Mouse (Mus musculus) heart, embryonic 13.5 days (tissue): ENCODE measurements around the gene Zcchc7. TPM values are rescaled to one million over a fixed set of nuclear protein-coding genes. Genes with fewer than 3 reads are reported as not detected.
"Not testable (repeated sequence)": the region's sequence is repeated elsewhere in the genome, so short reads cannot be mapped to it uniquely, and the experiment has no call there.

ENCODE experiments used
- ATAC-seq: fragments of 200-750 bp; cut with Nextera tagmentation; 2 replicates; pipeline ENCODE4 v1.8.0; 2017; ENCODE audit warnings: moderate TSS enrichment; ENCODE audit not compliant: insufficient number of reproducible peaks, low FRiP score, low TSS enrichment; ENCODE audit errors: extremely low read depth
- H3K27ac ChIP-seq: fragments of 300-500 bp; sonication (generic); replicated peaks from 2 replicates; pipeline ENCODE4 v1.5.1; 2015; ENCODE audit warnings: moderate library complexity, mild to moderate bottlenecking, inconsistent platforms
- H3K27me3 ChIP-seq: fragments of 300-500 bp; sonication (generic); replicated peaks from 2 replicates; pipeline ENCODE4 v1.6.1; 2015; ENCODE audit warnings: mild to moderate bottlenecking, inconsistent platforms
- H3K36me3 ChIP-seq: fragments of 300-500 bp; sonication (generic); 2 replicates; pipeline ENCODE4 v1.6.1; 2015; ENCODE audit warnings: mild to moderate bottlenecking, inconsistent platforms
- H3K4me1 ChIP-seq: fragments of 300-500 bp; sonication (generic); 2 replicates; pipeline ENCODE4 v1.6.1; 2015; ENCODE audit warnings: inconsistent platforms
- H3K4me2 ChIP-seq: fragments of 300-500 bp; sonication (generic); 2 replicates; pipeline ENCODE4 v1.6.1; 2015; ENCODE audit warnings: inconsistent platforms, mild to moderate bottlenecking, moderate library complexity
- H3K4me3 ChIP-seq: fragments of 300-500 bp; sonication (generic); 2 replicates; pipeline ENCODE4 v1.5.1; 2015; ENCODE audit warnings: moderate library complexity, mild to moderate bottlenecking, inconsistent platforms
- H3K9ac ChIP-seq: fragments of 300-500 bp; sonication (generic); 2 replicates; pipeline ENCODE4 v1.6.1; 2015; ENCODE audit warnings: inconsistent platforms, mild to moderate bottlenecking, moderate library complexity
- H3K9me3 ChIP-seq: fragments of 300-500 bp; sonication (generic); 2 replicates; pipeline ENCODE4 v1.6.1; 2016; ENCODE audit warnings: inconsistent platforms
- WGBS: fragments of 180-500 bp; shearing (Covaris S2); methylation state at CpG from one replicate; pipeline ENCODE4 v1.1.7; 2015; ENCODE audit warnings: mixed read lengths; 5-methylcytosine and 5-hydroxymethylcytosine counted together
- polyA plus RNA-seq: library from polyadenylated mRNA; unstranded; fragments of >200 nt; fragmentation: Nextera tagmentation; extraction: Ambion mirVana; gene quantifications from 2 replicates; pipeline ENCODE4 v1.2.1, GENCODE M21; 2015

Zcchc7 gene
- polyA plus RNA-seq, 1 experiment from 2014 or later: 15.5 TPM

DNA sequence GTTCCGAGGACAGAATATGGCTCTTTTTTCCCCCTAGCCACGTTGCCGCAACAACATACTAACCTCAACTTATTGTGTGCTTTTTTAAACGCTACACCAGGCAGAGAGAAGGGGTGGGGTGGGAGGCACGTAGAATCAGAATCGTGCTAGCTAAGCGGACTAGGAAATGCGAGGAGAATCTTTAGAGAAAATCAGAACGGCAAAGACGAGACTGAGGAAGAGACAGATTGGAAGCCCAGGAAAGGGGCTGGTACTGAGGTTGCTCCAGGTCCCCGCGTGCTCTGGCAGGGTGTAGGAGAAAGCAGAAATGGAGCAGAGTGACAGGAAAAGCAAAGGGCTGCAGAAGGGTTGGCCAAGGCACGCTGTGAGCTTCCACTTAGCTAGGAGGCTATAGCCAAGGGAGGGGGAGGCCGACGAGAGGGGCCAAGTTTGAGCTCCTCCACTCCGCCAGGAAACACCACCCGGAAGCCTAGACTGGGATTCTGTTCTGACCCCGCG is 42.1 kb upstream of the Zcchc7 start:
- Histone ChIP-seq H3K27ac (no peak overlapping the region), H3K4me1 (peaks cover 28% of the 10 kb centered on the region), H3K9me3 (no peaks in the 10 kb centered on the region), H3K27me3 (peaks cover 96% of the 10 kb centered on the region), H3K4me2 (peak overlapping the region; percentile 48), H3K4me3 (peak overlapping the region; percentile 32; the same call in 1 of the 2 replicates), H3K9ac (no peak overlapping the region), H3K36me3 (no peaks in the 10 kb centered on the region)
- ATAC-seq: no peak
- WGBS: 2% methylated on average over 19 of the region's 19 CpGs

DNA sequence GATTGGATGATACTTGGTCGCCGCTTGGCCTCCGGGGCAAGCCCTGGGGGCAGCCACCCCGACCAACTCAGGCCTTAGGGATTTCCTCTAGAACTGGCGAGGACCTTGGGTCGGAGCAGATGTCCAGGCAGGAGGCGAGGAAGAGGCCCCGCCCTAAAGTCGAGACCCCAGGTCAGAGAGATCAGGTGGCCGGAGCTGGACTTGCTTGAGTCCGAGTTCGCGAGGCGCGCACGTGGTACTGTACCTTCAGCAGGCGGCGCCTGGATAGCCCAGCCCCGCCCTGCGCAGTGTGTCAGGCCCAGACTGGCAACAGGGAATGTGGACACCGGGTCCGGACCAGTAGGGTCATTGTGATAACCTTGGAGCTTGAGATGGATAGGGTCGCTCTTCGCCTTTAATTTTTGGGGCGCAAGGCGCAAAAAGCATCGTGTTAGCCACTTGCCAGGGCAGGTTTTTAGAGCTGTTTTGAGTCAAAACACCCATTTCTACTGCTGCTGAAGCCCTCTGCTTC is 41.5 kb upstream of the Zcchc7 start:
- WGBS: under 1% methylated on average over 27 of the region's 27 CpGs
- Histone ChIP-seq H3K27ac (no peak overlapping the region), H3K4me1 (peaks cover 28% of the 10 kb centered on the region), H3K27me3 (peaks cover 95% of the 10 kb centered on the region), H3K4me2 (no peak overlapping the region), H3K36me3 (no peaks in the 10 kb centered on the region), H3K9me3 (no peaks in the 10 kb centered on the region), H3K4me3 (no peak overlapping the region), H3K9ac (no peak overlapping the region)
- ATAC-seq: no peak

DNA sequence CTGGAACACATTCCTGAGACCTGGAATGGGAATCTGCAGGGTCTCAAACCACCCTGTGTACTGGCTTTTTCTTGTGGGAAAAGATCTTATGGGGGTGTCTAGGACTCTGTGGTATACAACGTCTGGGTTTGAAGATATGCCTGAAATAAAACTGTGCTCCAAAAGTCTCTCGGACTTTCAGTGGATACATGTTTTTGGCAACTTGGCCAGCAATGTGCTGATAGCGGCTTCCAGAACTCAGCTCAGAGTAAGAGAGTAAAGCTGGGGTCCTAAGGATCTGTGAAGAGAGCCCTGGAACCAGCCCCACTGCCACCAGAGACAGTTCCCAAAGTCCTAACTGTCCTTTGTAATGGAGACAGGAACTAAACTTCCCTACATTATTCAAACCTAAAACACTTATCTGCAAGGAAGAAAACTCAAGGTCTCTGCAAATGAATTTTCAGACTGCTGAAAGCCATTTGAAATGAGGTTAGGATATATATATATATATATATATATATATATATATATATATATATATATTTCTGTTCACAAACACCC is 40.0 kb upstream of the Zcchc7 start:
- Histone ChIP-seq H3K27me3 (peaks cover 94% of the 10 kb centered on the region), H3K36me3 (no peaks in the 10 kb centered on the region), H3K9me3 (no peaks in the 10 kb centered on the region), H3K4me2 (no peak overlapping the region), H3K4me3 (no peak overlapping the region), H3K27ac (no peak overlapping the region), H3K9ac (no peak overlapping the region), H3K4me1 (peaks cover 27% of the 10 kb centered on the region)
- 6% methylated on average over 3 of the region's 3 CpGs for WGBS
- ATAC-seq: no peak

DNA sequence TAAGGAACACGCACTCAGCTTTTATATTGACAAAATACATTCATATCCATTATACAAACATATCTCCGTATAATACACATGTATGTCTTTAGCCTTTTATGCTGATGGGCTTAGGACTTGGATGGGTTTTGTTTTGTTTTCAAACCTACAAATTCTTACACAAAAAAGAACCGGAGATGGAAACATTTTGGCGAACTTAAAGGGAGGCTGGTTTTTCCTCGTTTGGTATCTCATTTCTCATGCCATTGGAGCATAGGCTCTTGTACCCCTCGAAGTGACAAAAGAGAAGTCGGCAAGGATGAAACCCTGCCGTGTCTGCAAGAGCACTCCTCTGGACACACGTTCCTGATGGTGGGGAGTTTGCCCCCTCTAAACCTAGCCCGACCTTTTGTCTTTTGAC is 39.3 kb upstream of the Zcchc7 start:
- Histone ChIP-seq H3K4me3 (no peak overlapping the region), H3K4me1 (peaks cover 24% of the 10 kb centered on the region), H3K9me3 (no peaks in the 10 kb centered on the region), H3K27ac (no peak overlapping the region), H3K4me2 (no peak overlapping the region), H3K27me3 (peaks cover 89% of the 10 kb centered on the region), H3K9ac (no peak overlapping the region), H3K36me3 (no peaks in the 10 kb centered on the region)
- ATAC-seq: no peak
- WGBS: 5% methylated on average over 10 of the region's 10 CpGs

DNA sequence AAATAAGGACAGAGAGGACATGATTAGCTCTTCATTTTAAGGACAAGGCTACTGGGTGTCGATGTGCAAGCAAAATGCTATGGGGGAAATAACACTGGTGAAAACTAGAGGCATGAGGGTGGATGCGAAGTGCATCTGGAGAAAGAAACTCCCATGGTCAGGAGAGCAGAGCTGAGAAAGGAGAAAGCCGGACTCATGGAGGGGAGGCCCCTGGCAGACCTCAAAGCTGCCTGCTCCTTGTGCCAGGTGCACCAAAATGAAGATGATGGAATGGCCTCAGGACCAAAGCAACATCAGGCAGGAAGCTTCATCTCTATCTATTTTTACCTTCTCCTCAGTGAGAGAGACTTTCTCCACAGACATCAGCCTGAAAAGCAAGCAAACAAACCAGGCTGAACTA is 38.0 kb upstream of the Zcchc7 start:
- H3K27ac ChIP-seq: no peak overlapping the region
- WGBS: 73% methylated on average over 3 of the region's 3 CpGs
- H3K4me1 ChIP-seq: peaks cover 16% of the 10 kb centered on the region
- no peaks in the 10 kb centered on the region for H3K9me3 ChIP-seq
- H3K4me2 ChIP-seq: no peak overlapping the region
- H3K27me3 ChIP-seq: peaks cover 82% of the 10 kb centered on the region
- no peaks in the 10 kb centered on the region for H3K36me3 ChIP-seq
- H3K9ac ChIP-seq: no peak overlapping the region
- H3K4me3 ChIP-seq: no peak overlapping the region
- no peak for ATAC-seq

DNA sequence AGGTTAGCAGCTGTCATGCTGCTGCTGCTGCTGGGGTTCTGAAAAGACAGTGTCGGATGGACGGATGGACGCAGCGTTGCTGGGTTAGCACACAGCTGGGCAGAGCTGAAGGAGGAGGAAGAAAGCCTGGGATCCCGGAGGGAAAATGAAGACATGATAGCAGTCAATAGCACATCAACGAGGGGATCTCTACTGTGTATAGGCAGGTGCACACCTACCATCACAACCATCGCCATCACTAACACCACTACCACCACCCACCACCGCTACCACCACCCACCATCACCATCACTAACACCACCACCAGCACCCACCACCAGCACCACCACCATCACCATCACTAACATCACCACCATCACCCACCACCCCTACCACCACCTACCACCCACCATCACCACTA is 35.6 kb upstream of the Zcchc7 start:
- no peaks in the 10 kb centered on the region for H3K9me3 ChIP-seq
- no peak overlapping the region for H3K9ac ChIP-seq
- no peaks in the 10 kb centered on the region for H3K36me3 ChIP-seq
- 77% methylated on average over 8 of the region's 8 CpGs for WGBS
- peaks cover 76% of the 10 kb centered on the region for H3K27me3 ChIP-seq
- no peak overlapping the region for H3K4me2 ChIP-seq
- ATAC-seq: no peak
- H3K4me3 ChIP-seq: no peak overlapping the region
- no peaks in the 10 kb centered on the region for H3K4me1 ChIP-seq
- H3K27ac ChIP-seq: no peak overlapping the region

DNA sequence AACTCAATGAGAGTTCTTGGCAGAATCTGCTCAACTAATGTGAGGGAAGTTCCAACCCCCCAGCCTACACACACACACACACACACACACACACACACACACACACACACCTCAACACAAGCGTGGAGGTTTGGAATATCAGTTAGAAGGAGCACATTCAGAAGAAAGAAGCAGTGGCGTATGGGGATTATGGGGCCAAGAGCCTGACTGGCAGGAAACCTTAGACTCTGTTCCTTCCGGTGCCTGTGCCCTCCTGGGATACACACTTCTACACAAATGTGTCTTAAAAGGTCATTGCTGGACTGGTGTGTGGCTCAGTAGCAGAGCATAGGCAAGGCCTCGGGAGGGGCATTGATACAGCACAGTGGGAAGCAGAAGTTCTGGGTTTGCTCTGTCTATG is 34.4 kb upstream of the Zcchc7 start:
- ATAC-seq: no peak
- no peak overlapping the region for H3K9ac ChIP-seq
- H3K4me1 ChIP-seq: no peaks in the 10 kb centered on the region
- no peak overlapping the region for H3K4me3 ChIP-seq
- no peak overlapping the region for H3K4me2 ChIP-seq
- peaks cover 70% of the 10 kb centered on the region for H3K27me3 ChIP-seq
- no peaks in the 10 kb centered on the region for H3K9me3 ChIP-seq
- 73% methylated on average over 4 of the region's 4 CpGs for WGBS
- no peaks in the 10 kb centered on the region for H3K36me3 ChIP-seq
- H3K27ac ChIP-seq: no peak overlapping the region

DNA sequence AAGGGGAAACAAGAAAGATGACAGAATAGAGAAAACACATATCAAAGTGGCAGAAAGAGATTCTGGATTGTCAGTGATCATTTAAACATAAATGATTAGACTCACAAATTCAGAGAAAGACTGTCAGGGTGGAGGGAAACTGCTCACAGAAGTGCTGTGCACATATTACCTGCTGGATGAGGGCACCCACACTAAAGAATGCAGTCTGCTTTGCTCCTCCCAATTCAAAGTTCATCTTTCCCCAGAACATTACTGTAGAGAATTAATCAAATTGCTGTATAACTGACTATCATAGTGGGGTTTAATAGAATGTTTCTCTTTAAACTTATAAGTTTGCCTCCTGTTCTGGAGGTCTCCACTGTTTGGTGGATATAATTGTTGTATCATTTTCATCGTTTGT is 15.2 kb upstream of the Zcchc7 start:
- Histone ChIP-seq H3K9me3 (peaks cover 5% of the 10 kb centered on the region), H3K27ac (no peak overlapping the region), H3K27me3 (0 out of 2 replicates have a peak, but pooled peaks cover 3% of the 10 kb centered on the region), H3K4me1 (no peaks in the 10 kb centered on the region), H3K4me2 (no peak overlapping the region), H3K4me3 (no peak overlapping the region), H3K36me3 (no peaks in the 10 kb centered on the region), H3K9ac (no peak overlapping the region)
- no peak for ATAC-seq
- 57% methylated on average over 1 of the region's 1 CpGs for WGBS

DNA sequence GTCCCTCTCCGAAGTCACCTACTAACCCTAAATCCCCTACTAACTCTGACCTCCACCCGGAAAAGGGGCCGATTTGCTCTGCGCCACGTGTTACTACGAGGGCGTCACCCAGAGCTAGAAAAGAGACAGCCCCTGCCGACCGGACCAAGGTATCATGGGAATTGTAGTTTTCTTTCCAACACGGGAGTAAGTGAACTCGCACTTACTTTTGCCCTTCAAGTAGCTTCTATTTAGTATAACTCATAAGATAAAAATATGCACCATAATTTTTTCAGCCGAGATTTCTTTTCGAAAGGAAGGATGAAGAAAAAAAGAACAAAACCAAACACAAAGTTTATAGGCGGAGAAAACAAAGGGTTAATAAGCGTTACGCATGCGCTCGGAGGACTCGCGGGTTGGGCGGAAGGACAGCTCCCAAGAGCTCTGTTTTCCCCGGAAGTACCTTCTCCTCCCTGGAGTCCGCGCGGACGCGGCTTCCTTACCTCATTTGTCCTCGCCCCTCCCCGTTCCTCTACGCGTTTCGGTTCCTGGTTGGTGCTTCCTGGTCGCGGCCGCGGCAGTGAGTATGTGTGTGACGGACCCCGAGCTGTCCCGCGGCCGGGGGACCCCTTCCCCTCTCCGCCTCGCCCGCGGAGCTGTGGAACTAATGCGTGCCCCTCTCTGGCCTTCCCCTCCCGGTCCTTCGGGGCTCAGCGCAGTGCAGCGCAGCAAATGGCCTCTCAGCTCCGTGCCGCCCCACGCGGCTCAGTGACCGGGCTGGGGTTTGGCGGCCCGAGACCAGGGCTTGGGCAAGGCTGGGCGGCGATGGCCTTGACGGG is 666 bp downstream of the Zcchc7 start:
- peak overlapping the region; percentile 88 for H3K9ac ChIP-seq
- no peaks in the 10 kb centered on the region for H3K27me3 ChIP-seq
- ATAC-seq: peak; percentile 93
- peak overlapping the region; percentile 86 for H3K4me2 ChIP-seq
- WGBS: under 1% methylated on average over 60 of the region's 60 CpGs
- no peaks in the 10 kb centered on the region for H3K9me3 ChIP-seq
- H3K4me1 ChIP-seq: peaks cover 14% of the 10 kb centered on the region
- H3K36me3 ChIP-seq: no peaks in the 10 kb centered on the region
- H3K4me3 ChIP-seq: peak overlapping the region; percentile 74
- peak overlapping the region; percentile 91 for H3K27ac ChIP-seq

DNA sequence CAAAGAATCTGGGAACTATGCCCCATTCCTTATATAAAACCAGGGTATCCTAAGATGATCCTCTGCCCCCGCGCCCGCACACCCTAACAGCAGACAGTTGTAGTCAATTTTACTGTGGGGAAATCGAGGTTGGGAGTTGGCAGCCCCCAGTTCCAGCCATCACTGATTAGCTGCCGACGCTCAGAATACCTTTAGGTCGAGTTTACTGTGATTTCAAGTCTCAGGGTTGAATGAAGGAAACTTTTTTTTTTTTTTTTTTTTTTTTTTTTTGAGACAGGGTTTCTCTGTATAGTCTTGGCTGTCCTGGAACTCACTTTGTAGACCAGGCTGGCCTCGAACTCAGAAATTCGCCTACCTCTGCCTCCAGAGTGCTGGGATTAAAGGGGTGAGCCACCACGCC is 1.5 kb downstream of the Zcchc7 start:
- WGBS: 9% methylated on average over 10 of the region's 10 CpGs
- Histone ChIP-seq H3K4me3 (peak overlapping the region; percentile 74), H3K27ac (peak overlapping the region; percentile 91), H3K4me1 (peaks cover 14% of the 10 kb centered on the region), H3K9ac (peak overlapping the region; percentile 88), H3K4me2 (peak overlapping the region; percentile 86)
- not testable (repeated sequence) for ATAC-seq, H3K36me3 ChIP-seq, H3K9me3 ChIP-seq, H3K27me3 ChIP-seq

DNA sequence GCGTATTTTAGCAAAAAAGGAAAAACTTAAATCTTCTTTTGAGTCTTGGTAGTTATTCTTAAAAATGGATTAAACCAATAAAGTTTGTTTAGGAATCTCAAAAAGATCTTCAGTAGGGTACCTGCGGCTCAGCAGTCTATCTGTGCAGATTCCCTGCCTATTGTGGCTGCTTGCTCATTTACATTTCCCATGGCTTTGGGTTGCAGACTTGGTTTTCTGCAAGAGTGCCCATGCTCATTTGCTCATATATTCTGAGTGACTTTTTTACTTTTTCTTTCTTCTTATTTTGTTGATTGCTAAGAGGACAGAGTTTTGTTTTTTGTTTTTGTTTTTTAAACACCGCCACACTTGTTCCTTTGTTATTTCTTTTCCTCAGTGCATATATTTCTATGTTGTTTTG is 19.2 kb downstream of the Zcchc7 start:
- no peaks in the 10 kb centered on the region for H3K9me3 ChIP-seq
- H3K4me2 ChIP-seq: no peak overlapping the region
- ATAC-seq: no peak
- H3K9ac ChIP-seq: no peak overlapping the region
- peaks cover 14% of the 10 kb centered on the region for H3K36me3 ChIP-seq
- no peak overlapping the region for H3K27ac ChIP-seq
- 85% methylated on average over 3 of the region's 3 CpGs for WGBS
- H3K27me3 ChIP-seq: no peaks in the 10 kb centered on the region
- H3K4me1 ChIP-seq: peaks cover 3% of the 10 kb centered on the region
- no peak overlapping the region for H3K4me3 ChIP-seq
